Mouse (Mus musculus) MEL (cell line): ENCODE results near the gene Ankmy1.

Experiments
- CTCF ChIP-seq, 3 experiments: IDR thresholded peaks in 2 of 3; conservative IDR thresholded peaks in 1 of 3; 2 replicates each; pipeline ENCODE4 v1.5.1; 2011 to 2012; ENCODE audit warnings: low read length in 3 of 3, low read depth in 2 of 3, mild to moderate bottlenecking in 2 of 3, improper control_type of control experiment in 1 of 3, inconsistent platforms in 1 of 3, mixed read lengths in 1 of 3, moderate library complexity in 1 of 3; ENCODE audit not compliant: control insufficient read depth in 1 of 3, insufficient read depth in 1 of 3, poor library complexity in 1 of 3, severe bottlenecking in 1 of 3
- E2F4 ChIP-seq: IDR thresholded peaks from 2 replicates; pipeline ENCODE4 v1.6.1; 2011; ENCODE audit warnings: low read depth, low read length, improper control_type of control experiment, borderline replicate concordance
- EP300 ChIP-seq, 2 experiments: IDR thresholded peaks; 2 replicates each; pipeline ENCODE4 v1.6.1; 2011; ENCODE audit warnings: improper control_type of control experiment in 2 of 2, low read length in 2 of 2, low read depth in 1 of 2, mild to moderate bottlenecking in 1 of 2
- GABPA ChIP-seq: IDR thresholded peaks from 2 replicates; pipeline ENCODE4 v1.6.1; 2012; ENCODE audit warnings: low read depth, mild to moderate bottlenecking, inconsistent platforms, low read length, improper control_type of control experiment, moderate library complexity
- HCFC1 ChIP-seq: IDR thresholded peaks from 2 replicates; pipeline ENCODE4 v1.6.1; 2012; ENCODE audit warnings: low read depth, mild to moderate bottlenecking, inconsistent platforms, low read length, improper control_type of control experiment, moderate library complexity
- MAX ChIP-seq: IDR thresholded peaks from 2 replicates; pipeline ENCODE4 v1.6.1; 2011; ENCODE audit warnings: low read length, improper control_type of control experiment
- MAZ ChIP-seq: IDR thresholded peaks from 2 replicates; pipeline ENCODE4 v1.6.1; 2012; ENCODE audit warnings: low read depth, mild to moderate bottlenecking, inconsistent platforms, low read length, improper control_type of control experiment
- POLR2A ChIP-seq, 2 experiments: IDR thresholded peaks; 2 replicates each; pipeline ENCODE4 v1.6.1; 2011 to 2012; ENCODE audit warnings: low read length in 2 of 2, mild to moderate bottlenecking in 2 of 2, control low read depth in 1 of 2, improper control_type of control experiment in 1 of 2, low read depth in 1 of 2, moderate library complexity in 1 of 2; ENCODE audit not compliant: control insufficient read depth in 1 of 2, insufficient read depth in 1 of 2, poor library complexity in 1 of 2
- ZKSCAN1 ChIP-seq: IDR thresholded peaks from 2 replicates; pipeline ENCODE4 v1.6.1; 2012; ENCODE audit warnings: low read depth, mild to moderate bottlenecking, inconsistent platforms, low read length, improper control_type of control experiment, moderate library complexity
- ZNF384 ChIP-seq: IDR thresholded peaks from 2 replicates; pipeline ENCODE4 v1.6.1; 2012; ENCODE audit warnings: low read depth, mild to moderate bottlenecking, inconsistent platforms, low read length, improper control_type of control experiment

DNA sequence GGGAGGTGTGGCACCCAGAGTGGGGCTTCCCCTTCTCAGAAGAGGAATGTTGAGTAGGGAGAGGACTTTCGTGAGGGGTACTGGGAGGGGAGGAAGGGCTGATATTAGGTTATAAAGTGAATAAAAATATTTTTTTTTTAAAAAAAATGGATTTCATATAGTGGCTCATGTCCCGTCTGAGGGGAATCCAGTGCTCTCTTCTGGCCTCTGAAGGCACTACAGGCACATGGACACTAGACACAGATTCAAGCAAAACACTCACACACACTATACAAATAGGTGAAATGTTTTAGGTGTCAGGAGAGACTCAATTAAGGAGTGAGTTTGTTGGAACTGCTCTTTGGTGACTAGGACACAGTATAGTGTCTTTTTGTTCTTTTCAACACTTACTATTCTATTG, 33.3 kb upstream of the Ankmy1 start:
- TF ChIP-seq EP300 (IDR thresholded peaks at IDR 0.05; ENCODE audit: low read depth in 1 of 2, low read length in 2 of 2) (no peak), MAZ (no peak), GABPA (no peak), ZKSCAN1 (no peak), CTCF (IDR thresholded peaks at IDR 0.05 in 2 of 3, conservative IDR thresholded peaks at IDR 0.05 in 1 of 3; ENCODE audit: control insufficient read depth in 1 of 3, insufficient read depth in 1 of 3, low read depth in 2 of 3, low read length in 3 of 3, poor library complexity in 1 of 3, severe bottlenecking in 1 of 3) (peak; percentile 9 to 23 (median 23); a peak in 2 of 6 replicates), MAX (no peak), E2F4 (no peak), POLR2A (IDR thresholded peaks at IDR 0.05; ENCODE audit: control insufficient read depth in 1 of 2, insufficient read depth in 1 of 2, low read depth in 1 of 2, low read length in 2 of 2, poor library complexity in 1 of 2) (no peak), HCFC1 (no peak), ZNF384 (no peak)
